Mouse (Mus musculus) neural tube, embryonic 12.5 days (tissue): ENCODE measurements around the gene Gon7. TPM values are rescaled to one million over a fixed set of nuclear protein-coding genes. Genes with fewer than 3 reads are reported as not detected.

Source experiments
- ATAC-seq: fragments of 200-750 bp; cut with Nextera tagmentation; 2 replicates; pipeline ENCODE4 v1.8.0; 2017; ENCODE audit warnings: low read depth, mild to moderate bottlenecking, moderate TSS enrichment, moderate library complexity; ENCODE audit not compliant: low FRiP score
- H3K27ac ChIP-seq: fragments of 300-500 bp; sonication (generic); 2 replicates; pipeline ENCODE4 v1.5.1; 2016
- H3K27me3 ChIP-seq: fragments of 300-500 bp; sonication (generic); replicated peaks from 2 replicates; pipeline ENCODE4 v1.6.1; 2016; ENCODE audit warnings: mild to moderate bottlenecking
- H3K36me3 ChIP-seq: fragments of 300-500 bp; sonication (generic); 2 replicates; pipeline ENCODE4 v1.6.1; 2016; ENCODE audit warnings: mild to moderate bottlenecking
- H3K4me1 ChIP-seq: fragments of 300-500 bp; sonication (generic); 2 replicates; pipeline ENCODE4 v1.6.1; 2016
- H3K4me2 ChIP-seq: fragments of 300-500 bp; sonication (generic); replicated peaks from 2 replicates; pipeline ENCODE4 v1.6.1; 2016; ENCODE audit warnings: mild to moderate bottlenecking
- H3K4me3 ChIP-seq: fragments of 300-500 bp; sonication (generic); 2 replicates; pipeline ENCODE4 v1.5.1; 2016
- H3K9ac ChIP-seq: fragments of 300-500 bp; sonication (generic); 2 replicates; pipeline ENCODE4 v1.6.1; 2016; ENCODE audit warnings: mild to moderate bottlenecking
- H3K9me3 ChIP-seq: fragments of 300-500 bp; sonication (generic); 2 replicates; pipeline ENCODE4 v1.6.1; 2016; ENCODE audit warnings: mild to moderate bottlenecking
- WGBS: fragments of 180-500 bp; shearing (Covaris S2); methylation state at CpG from one replicate; pipeline ENCODE4 v1.1.7; 2016; 5-methylcytosine and 5-hydroxymethylcytosine counted together
- polyA plus RNA-seq: library from polyadenylated mRNA; unstranded; fragments of >200 nt; fragmentation: Nextera tagmentation; extraction: Ambion mirVana; gene quantifications from 2 replicates; pipeline ENCODE4 v1.2.1, GENCODE M21; 2016

Gene Gon7
- polyA plus RNA-seq, 1 experiment from 2014 or later = 43.7 TPM

- Histone ChIP-seq H3K4me3 (no peak overlapping the region), H3K9me3 (no peaks in the 10 kb centered on the region), H3K4me1 (no peaks in the 10 kb centered on the region), H3K27ac (no peak overlapping the region), H3K36me3 (no peaks in the 10 kb centered on the region), H3K27me3 (no peaks in the 10 kb centered on the region), H3K9ac (no peak overlapping the region), H3K4me2 (no peak overlapping the region)
- ATAC-seq = no peak
- WGBS = 68% methylated on average over 2 of the region's 2 CpGs
Observed at GRCm38 (mm10) chr12:102714116-102714515, 43.5 kb downstream of the Gon7 start.

GRCm38 (mm10) chr12:102713153-102713865, 44.3 kb downstream of the Gon7 start:
- Histone ChIP-seq H3K4me2 (no peak overlapping the region), H3K27ac (no peak overlapping the region), H3K4me1 (no peaks in the 10 kb centered on the region), H3K36me3 (no peaks in the 10 kb centered on the region), H3K9ac (no peak overlapping the region), H3K27me3 (no peaks in the 10 kb centered on the region), H3K4me3 (no peak overlapping the region), H3K9me3 (no peaks in the 10 kb centered on the region)
- ATAC-seq = no peak
- 74% methylated on average over 20 of the region's 20 CpGs for WGBS

GRCm38 (mm10) chr12:102710851-102711375, 46.7 kb downstream of the Gon7 start:
- no peaks in the 10 kb centered on the region for H3K4me1 ChIP-seq
- no peak overlapping the region for H3K9ac ChIP-seq
- no peaks in the 10 kb centered on the region for H3K36me3 ChIP-seq
- 64% methylated on average over 4 of the region's 4 CpGs for WGBS
- no peaks in the 10 kb centered on the region for H3K27me3 ChIP-seq
- no peak overlapping the region for H3K27ac ChIP-seq
- no peak overlapping the region for H3K4me3 ChIP-seq
- H3K9me3 ChIP-seq = no peaks in the 10 kb centered on the region
- H3K4me2 ChIP-seq = no peak overlapping the region
- ATAC-seq = no peak

GRCm38 (mm10) chr12:102709896-102710295, 47.7 kb downstream of the Gon7 start:
- Histone ChIP-seq H3K36me3 (no peaks in the 10 kb centered on the region), H3K27me3 (no peaks in the 10 kb centered on the region), H3K4me3 (no peak overlapping the region), H3K4me2 (no peak overlapping the region), H3K4me1 (peaks cover 4% of the 10 kb centered on the region), H3K27ac (no peak overlapping the region), H3K9me3 (no peaks in the 10 kb centered on the region), H3K9ac (no peak overlapping the region)
- 92% methylated on average over 5 of the region's 5 CpGs for WGBS
- no peak for ATAC-seq

GRCm38 (mm10) chr12:102708220-102708619, 49.4 kb downstream of the Gon7 start:
- no peaks in the 10 kb centered on the region for H3K27me3 ChIP-seq
- H3K9me3 ChIP-seq = no peaks in the 10 kb centered on the region
- no peak overlapping the region for H3K4me3 ChIP-seq
- no peak for ATAC-seq
- H3K36me3 ChIP-seq = no peaks in the 10 kb centered on the region
- H3K4me1 ChIP-seq = peaks cover 17% of the 10 kb centered on the region
- H3K9ac ChIP-seq = no peak overlapping the region
- 84% methylated on average over 11 of the region's 11 CpGs for WGBS
- H3K4me2 ChIP-seq = no peak overlapping the region
- H3K27ac ChIP-seq = no peak overlapping the region

- Histone ChIP-seq H3K4me2 (no peak overlapping the region), H3K27me3 (no peaks in the 10 kb centered on the region), H3K27ac (no peak overlapping the region), H3K36me3 (no peaks in the 10 kb centered on the region), H3K9ac (no peak overlapping the region), H3K4me1 (peaks cover 23% of the 10 kb centered on the region), H3K9me3 (no peaks in the 10 kb centered on the region), H3K4me3 (no peak overlapping the region)
- WGBS = 91% methylated on average over 10 of the region's 10 CpGs
- no peak for ATAC-seq
Observed at GRCm38 (mm10) chr12:102706833-102707463, 50.7 kb downstream of the Gon7 start.

DNA sequence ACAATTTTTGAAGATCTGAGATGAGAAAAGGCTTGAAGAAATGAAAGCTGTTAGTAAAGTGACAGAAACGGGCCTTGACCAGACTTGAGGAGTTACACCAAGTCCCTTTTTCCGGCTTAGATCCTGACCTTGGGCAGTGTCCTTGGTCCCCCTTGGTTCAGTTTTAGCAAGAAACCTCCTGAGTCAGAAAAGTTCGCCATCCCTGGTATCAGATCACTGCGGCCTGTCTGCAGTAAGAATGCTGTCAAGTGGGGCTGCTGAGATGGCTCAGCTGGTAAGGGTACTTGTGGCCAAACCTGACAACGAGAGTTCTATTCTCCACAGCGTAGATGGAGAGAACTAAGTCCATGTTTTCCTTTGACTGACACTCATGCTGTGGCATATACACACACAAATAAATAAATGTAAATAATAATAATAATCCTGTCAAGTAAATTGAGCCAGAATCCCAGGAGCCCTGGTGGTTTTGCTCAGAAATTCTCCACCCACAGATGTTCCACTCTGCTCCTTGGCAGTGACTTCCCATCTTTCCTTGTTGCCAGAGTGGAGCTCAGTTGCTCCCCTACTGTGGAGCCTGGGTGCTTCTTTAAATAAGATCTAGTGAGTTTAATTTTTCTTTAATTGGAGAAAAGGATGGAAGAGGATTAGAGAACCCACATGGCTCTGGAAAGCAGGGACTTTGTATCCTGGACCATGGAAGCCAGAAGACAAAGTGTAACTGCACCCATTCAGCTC, 51.5 kb downstream of the Gon7 start:
- Histone ChIP-seq H3K4me2 (peak overlapping the region; percentile 93), H3K36me3 (no peaks in the 10 kb centered on the region), H3K27ac (no peak overlapping the region), H3K4me1 (peaks cover 23% of the 10 kb centered on the region), H3K9me3 (no peaks in the 10 kb centered on the region), H3K9ac (no peak overlapping the region), H3K4me3 (no peak overlapping the region), H3K27me3 (no peaks in the 10 kb centered on the region)
- ATAC-seq = no peak
- 75% methylated on average over 6 of the region's 6 CpGs for WGBS

DNA sequence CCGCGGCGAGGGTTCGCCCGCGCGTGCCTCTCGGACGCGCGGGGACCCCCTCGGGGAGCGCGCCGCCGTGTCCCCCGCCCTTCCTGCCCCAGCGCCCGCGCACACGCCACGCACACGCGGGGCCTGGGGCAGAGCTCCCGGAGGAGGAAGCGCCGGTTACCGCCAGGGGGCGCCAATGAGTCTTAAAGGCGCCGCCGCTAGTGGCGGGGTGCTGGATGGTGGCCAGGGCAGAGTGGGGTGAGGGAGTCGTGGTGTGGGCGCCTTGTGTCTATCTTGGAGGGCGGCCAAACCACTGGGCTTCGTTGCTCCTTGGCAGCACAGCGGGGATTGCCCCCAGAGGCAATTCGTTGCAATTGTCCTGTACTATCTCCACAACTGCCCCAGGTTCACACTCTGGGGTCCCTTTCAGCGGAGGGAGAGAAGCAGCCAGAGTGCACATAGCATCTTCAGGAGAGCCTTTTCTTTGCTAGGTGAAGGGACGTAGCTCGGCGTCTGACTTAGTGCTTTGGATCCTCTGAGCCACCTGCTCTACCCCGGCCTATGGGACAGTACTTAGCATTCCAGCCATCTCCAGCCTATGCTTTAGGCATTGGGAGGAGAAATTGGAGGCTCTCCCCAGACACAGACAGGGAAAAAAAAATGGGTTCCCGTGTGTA, 52.3 kb downstream of the Gon7 start:
- peak; percentile 85 for ATAC-seq
- Histone ChIP-seq H3K27me3 (no peaks in the 10 kb centered on the region), H3K27ac (peak overlapping the region; percentile 66; the same call in 1 of the 2 replicates), H3K9me3 (no peaks in the 10 kb centered on the region), H3K4me1 (peaks cover 28% of the 10 kb centered on the region), H3K36me3 (no peaks in the 10 kb centered on the region), H3K4me3 (peak overlapping the region; percentile 73), H3K9ac (peak overlapping the region; percentile 81), H3K4me2 (peak overlapping the region; percentile 93)
- WGBS = 1% methylated on average over 45 of the region's 45 CpGs

DNA sequence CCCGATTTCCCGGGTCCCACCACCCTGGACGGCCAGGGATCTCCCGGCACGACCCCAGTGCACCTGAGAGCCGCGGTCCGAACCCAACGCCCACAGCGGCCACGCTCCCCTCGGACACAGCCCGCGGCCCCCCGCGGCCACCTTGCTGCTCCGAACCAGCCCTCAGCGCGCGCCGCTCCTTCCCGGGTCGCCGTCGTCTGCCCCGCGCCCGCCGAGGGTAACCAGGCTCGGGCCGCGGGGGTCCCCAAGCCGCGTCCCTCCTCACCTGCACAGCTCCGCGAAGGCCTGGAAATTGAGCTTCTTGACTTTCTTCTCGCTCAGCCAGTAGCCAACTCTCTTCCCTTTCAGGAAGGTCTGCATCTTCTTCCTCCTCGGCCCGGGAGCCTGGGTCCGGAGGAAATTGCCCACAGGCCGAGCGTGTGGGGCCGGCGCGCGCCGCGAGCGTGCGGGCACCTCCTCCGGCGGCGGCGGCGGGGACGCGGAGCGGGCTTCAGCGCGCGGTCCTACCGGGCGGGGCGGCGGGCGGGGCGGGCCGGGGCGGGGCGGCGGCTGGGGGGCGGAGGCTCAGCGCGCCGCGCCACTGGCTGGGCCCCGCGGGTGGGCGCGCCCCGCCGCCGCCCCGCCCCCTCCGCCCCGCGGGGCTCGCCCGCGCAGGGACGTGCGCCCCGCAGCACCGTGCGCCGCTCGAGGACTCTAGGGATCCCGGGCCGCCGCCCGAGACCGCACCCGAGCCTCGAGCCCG, 53.0 kb downstream of the Gon7 start, which contains the start of gene Itpk1:
Gene Itpk1 (minus strand): TSS at position 474 of the 742 bp plus-strand sequence.
- Histone ChIP-seq H3K4me2 (peak within 1 kb of the TSS; percentile 93), H3K9ac (peak within 1 kb of the TSS; percentile 81), H3K36me3 (no peaks in the 10 kb centered on the region), H3K27ac (peak within 1 kb of the TSS; percentile 66; the same call in 1 of the 2 replicates), H3K9me3 (no peaks in the 10 kb centered on the region), H3K4me3 (peak within 1 kb of the TSS; percentile 73), H3K27me3 (no peaks in the 10 kb centered on the region), H3K4me1 (peaks cover 29% of the 10 kb centered on the region)
- peak; percentile 81 for ATAC-seq
- WGBS = under 1% methylated on average over 51 of the region's 105 CpGs

DNA sequence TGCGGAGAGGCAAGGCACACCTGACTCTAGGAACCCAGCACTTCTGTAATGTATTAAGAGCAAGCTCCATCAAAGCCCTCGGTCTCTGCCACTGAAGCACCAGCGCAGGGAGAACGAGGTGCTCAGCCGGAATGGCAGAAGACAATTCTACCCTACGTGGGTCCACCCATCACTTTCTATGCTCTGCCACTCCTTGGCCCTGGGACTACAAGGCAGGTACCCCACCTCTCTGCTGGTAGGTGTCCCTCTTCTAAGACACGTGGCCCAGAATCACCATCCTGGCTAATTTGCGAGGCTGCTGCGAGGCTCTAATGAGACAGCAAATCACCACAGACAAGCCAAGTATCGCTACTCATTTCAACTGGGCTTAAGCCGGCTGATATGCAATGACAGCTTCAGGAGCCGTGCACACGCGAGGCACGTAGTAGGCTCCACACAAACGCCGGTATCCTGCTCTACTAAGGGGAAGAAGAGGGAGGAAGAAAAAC, 53.6 kb downstream of the Gon7 start:
- Histone ChIP-seq H3K9ac (peak overlapping the region; percentile 73), H3K27me3 (no peaks in the 10 kb centered on the region), H3K4me2 (peak overlapping the region; percentile 93), H3K36me3 (no peaks in the 10 kb centered on the region), H3K27ac (no peak overlapping the region; the same call in 1 of the 2 replicates), H3K4me1 (peaks cover 36% of the 10 kb centered on the region), H3K4me3 (peak overlapping the region; percentile 73), H3K9me3 (no peaks in the 10 kb centered on the region)
- WGBS = 4% methylated on average over 17 of the region's 17 CpGs
- peak; percentile 0; the same call in 1 of the 2 replicates for ATAC-seq

DNA sequence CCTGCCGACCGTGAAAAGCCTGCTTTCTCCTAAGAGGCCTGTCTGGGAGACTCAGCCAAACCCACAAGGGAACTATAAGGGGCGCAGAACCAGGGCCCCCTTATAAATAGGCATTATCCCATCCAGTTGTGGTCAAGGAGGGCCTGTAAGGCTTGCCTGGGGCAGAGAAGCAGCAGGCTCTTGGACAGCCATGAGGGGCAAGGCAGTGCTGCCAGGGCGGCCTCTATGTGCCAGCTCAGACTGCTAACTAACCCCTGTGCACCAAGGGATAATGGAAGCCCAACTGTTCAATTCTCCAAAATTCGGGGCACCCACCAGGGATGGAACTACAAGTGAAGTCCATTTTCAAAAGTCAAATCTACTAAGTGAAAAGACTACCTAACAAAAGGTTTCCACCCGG, 54.2 kb downstream of the Gon7 start:
- peak overlapping the region; percentile 93 for H3K4me2 ChIP-seq
- H3K9me3 ChIP-seq = no peaks in the 10 kb centered on the region
- H3K4me3 ChIP-seq = peak overlapping the region; percentile 73
- no peaks in the 10 kb centered on the region for H3K36me3 ChIP-seq
- H3K27ac ChIP-seq = no peak overlapping the region
- H3K4me1 ChIP-seq = peaks cover 41% of the 10 kb centered on the region
- WGBS = 37% methylated on average over 6 of the region's 6 CpGs
- peak overlapping the region; percentile 73; the same call in 1 of the 2 replicates for H3K9ac ChIP-seq
- ATAC-seq = no peak
- H3K27me3 ChIP-seq = no peaks in the 10 kb centered on the region
